Mouse (Mus musculus) olfactory bulb, adult 2 months (tissue): Measurements from ENCODE around the gene Ncoa3.

Source experiments
- CTCF ChIP-seq: fragments of 200-500 bp; IDR thresholded peaks from 2 replicates; pipeline ENCODE4 v1.5.1; 2012; ENCODE audit warnings: low read depth, mild to moderate bottlenecking, low read length, moderate library complexity; ENCODE audit not compliant: insufficient read depth
- POLR2A ChIP-seq: fragments of 200-500 bp; IDR thresholded peaks from 2 replicates; pipeline ENCODE4 v1.6.1; 2012; ENCODE audit warnings: mild to moderate bottlenecking, low read depth, low read length, moderate library complexity; ENCODE audit not compliant: insufficient read depth

DNA sequence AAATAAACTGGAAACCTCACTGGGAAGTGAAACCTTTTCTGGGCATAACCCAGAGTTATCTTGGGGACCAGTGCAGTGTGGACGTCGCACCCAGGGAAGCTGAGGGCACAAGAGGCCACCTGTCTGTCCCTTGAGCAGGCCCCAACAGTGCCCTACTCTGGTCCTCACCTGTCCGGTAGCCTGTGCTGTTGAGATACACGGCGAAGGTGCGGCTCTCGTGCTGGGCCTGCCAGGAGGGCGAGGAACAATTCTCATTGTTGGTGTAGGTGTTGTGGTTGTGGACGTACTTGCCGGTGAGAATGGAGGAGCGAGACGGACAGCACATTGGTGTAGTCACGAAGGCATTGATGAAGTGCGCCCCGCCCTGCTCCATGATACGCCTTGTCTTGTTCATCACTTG is 124.3 kb downstream of the Ncoa3 start:
- TF ChIP-seq CTCF (no peak), POLR2A (no peak)
